Mouse (Mus musculus) embryonic facial prominence, embryonic 11.5 days (tissue): ENCODE data around the gene Nlrp10. TPM values are rescaled to one million over a fixed set of nuclear protein-coding genes. Genes with fewer than 3 reads are reported as not detected.

Experiments
- ATAC-seq: fragments of 200-750 bp; cut with Nextera tagmentation; replicated peaks from 2 replicates; pipeline ENCODE4 v1.8.0; 2017; ENCODE audit warnings: low read depth; ENCODE audit not compliant: insufficient number of reproducible peaks, low FRiP score, low TSS enrichment
- DNase-seq: peaks from one replicate; pipeline ENCODE4 v3.0.0-alpha.2; 2015; ENCODE audit warnings: low spot score
- H3K27ac ChIP-seq: fragments of 300-500 bp; sonication (generic); replicated peaks from 2 replicates; pipeline ENCODE4 v1.5.1; 2014; ENCODE audit warnings: mild to moderate bottlenecking, low read depth, low read length, control low read depth
- H3K27me3 ChIP-seq: fragments of 300-500 bp; sonication (generic); 2 replicates; pipeline ENCODE4 v1.6.1; 2014; ENCODE audit warnings: mild to moderate bottlenecking, low read length, moderate library complexity, mixed read lengths; ENCODE audit not compliant: control insufficient read depth, insufficient read depth
- H3K36me3 ChIP-seq: fragments of 300-500 bp; sonication (generic); replicated peaks from 2 replicates; pipeline ENCODE4 v1.6.1; 2014; ENCODE audit warnings: low read depth, mild to moderate bottlenecking, low read length, moderate library complexity, mixed read lengths; ENCODE audit not compliant: control insufficient read depth, insufficient read depth
- H3K4me1 ChIP-seq: fragments of 300-500 bp; sonication (generic); 2 replicates; pipeline ENCODE4 v1.6.1; 2014; ENCODE audit warnings: low read length, mixed read lengths; ENCODE audit not compliant: control insufficient read depth, insufficient read depth
- H3K4me2 ChIP-seq: fragments of 300-500 bp; sonication (generic); 2 replicates; pipeline ENCODE4 v1.6.1; 2014; ENCODE audit warnings: low read depth, mild to moderate bottlenecking, control low read depth, low read length, moderate library complexity
- H3K4me3 ChIP-seq: fragments of 300-500 bp; sonication (generic); 2 replicates; pipeline ENCODE4 v1.5.1; 2014; ENCODE audit warnings: low read depth, low read length, control low read depth
- H3K9ac ChIP-seq: fragments of 300-500 bp; sonication (generic); replicated peaks from 2 replicates; pipeline ENCODE4 v1.6.1; 2014; ENCODE audit warnings: mild to moderate bottlenecking, control low read depth, low read length
- H3K9me3 ChIP-seq: fragments of 300-500 bp; sonication (generic); replicated peaks from 2 replicates; pipeline ENCODE4 v1.6.1; 2016; ENCODE audit warnings: mild to moderate bottlenecking, low read length, inconsistent platforms, mixed read lengths; ENCODE audit not compliant: control insufficient read depth
- WGBS: fragments of 180-500 bp; shearing (Covaris S2); extraction: QIAGEN DNeasy Blood & Tissue Kit; methylation state at CpG from one replicate; pipeline ENCODE4 v1.1.7; 2014; 5-methylcytosine and 5-hydroxymethylcytosine counted together
- polyA plus RNA-seq: library from polyadenylated mRNA; unstranded; fragments of >200 nt; fragmentation: Nextera tagmentation; extraction: Ambion mirVana; gene quantifications from 2 replicates; pipeline ENCODE4 v1.2.1, GENCODE M21; 2014

Gene Nlrp10
- polyA plus RNA-seq, 1 experiment from 2014 or later, result 0.07 TPM

DNA sequence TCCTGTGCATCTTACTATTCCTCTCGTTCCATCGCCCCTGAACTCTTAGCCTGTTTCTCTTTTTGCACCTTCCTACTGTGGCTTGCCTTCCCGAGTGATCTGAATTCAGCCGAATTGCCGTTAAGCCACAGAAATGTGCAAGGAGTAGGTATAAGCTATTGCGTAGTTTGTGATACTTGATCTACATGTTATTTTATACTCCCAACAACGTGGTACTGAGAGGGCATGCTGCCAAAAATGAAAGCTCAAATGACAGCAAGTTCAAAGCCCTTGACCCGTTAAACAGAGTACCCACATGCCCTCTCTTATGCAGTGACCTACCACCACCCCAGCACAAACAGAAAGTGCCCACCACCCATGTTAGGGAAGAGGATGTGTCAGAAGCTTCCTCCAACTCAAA, 4.9 kb upstream of the Nlrp10 start:
- 4% methylated on average over 8 of the region's 8 CpGs for WGBS
- ATAC-seq (no peak), DNase-seq (no peak)
- Histone ChIP-seq H3K4me3 (peak overlapping the region; percentile 87), H3K9ac (peak overlapping the region; percentile 93), H3K27ac (no peak overlapping the region), H3K4me1 (peaks cover 3% of the 10 kb centered on the region; the same call in 1 of the 2 replicates), H3K27me3 (no peaks in the 10 kb centered on the region), H3K4me2 (peak overlapping the region; percentile 83), H3K36me3 (no peaks in the 10 kb centered on the region; the same call in 1 of the 2 replicates), H3K9me3 (no peaks in the 10 kb centered on the region)

DNA sequence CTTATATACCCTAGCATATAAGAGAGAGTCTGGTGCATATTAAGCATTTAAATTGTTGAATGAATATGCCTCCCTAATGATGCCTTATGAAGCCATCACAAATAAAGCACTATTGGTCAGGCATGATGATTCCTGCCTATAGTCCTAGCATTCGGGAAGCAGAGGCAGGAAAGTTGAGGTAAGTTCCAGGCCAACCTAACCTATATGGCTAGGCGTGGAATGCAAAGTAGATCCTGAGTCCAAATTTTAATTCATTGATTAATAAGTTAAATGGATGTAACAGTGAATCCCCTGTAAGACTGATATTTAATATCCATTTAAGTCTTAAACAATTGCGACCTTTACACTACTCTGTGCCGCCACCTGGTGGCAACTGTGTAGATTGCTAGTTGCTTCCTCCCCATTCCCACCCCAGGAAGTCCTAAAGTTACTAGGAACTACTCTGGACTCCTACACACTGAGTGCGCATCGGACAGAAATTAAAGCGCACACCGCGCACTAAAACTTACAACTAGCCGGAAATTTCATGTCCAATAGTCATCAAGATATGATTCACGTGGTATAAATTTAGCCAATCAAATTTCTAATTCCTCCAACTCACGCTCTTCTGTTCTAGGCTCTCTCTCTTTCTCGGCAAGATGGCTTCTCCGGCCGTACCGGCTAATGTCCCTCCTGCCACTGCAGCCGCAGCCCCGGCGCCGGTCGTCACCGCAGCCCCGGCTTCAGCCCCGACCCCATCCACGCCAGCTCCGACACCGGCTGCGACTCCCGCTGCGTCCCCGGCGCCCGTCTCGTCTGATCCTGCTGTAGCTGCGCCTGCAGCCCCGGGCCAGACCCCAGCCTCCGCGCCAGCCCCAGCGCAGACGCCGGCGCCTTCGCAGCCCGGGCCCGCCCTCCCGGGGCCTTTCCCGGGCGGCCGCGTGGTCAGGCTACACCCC, 4.1 kb upstream of the Nlrp10 start, which contains the start of gene Eif3f:
Gene Eif3f, plus strand, starts transcription at position 624 of the 938 bp plus-strand sequence.
- Histone ChIP-seq H3K36me3 (no peaks in the 10 kb centered on the region; the same call in 1 of the 2 replicates), H3K9ac (peak within 1 kb of the TSS; percentile 93), H3K9me3 (no peaks in the 10 kb centered on the region), H3K27ac (peak within 1 kb of the TSS; percentile 74; the same call in 1 of the 2 replicates), H3K4me1 (peaks cover 3% of the 10 kb centered on the region; the same call in 1 of the 2 replicates), H3K4me2 (peak within 1 kb of the TSS; percentile 83), H3K4me3 (peak within 1 kb of the TSS; percentile 87), H3K27me3 (no peaks in the 10 kb centered on the region)
- ATAC-seq (peak; percentile 97), DNase-seq (peak; percentile 97)
- WGBS, result 2% methylated on average over 50 of the region's 50 CpGs

DNA sequence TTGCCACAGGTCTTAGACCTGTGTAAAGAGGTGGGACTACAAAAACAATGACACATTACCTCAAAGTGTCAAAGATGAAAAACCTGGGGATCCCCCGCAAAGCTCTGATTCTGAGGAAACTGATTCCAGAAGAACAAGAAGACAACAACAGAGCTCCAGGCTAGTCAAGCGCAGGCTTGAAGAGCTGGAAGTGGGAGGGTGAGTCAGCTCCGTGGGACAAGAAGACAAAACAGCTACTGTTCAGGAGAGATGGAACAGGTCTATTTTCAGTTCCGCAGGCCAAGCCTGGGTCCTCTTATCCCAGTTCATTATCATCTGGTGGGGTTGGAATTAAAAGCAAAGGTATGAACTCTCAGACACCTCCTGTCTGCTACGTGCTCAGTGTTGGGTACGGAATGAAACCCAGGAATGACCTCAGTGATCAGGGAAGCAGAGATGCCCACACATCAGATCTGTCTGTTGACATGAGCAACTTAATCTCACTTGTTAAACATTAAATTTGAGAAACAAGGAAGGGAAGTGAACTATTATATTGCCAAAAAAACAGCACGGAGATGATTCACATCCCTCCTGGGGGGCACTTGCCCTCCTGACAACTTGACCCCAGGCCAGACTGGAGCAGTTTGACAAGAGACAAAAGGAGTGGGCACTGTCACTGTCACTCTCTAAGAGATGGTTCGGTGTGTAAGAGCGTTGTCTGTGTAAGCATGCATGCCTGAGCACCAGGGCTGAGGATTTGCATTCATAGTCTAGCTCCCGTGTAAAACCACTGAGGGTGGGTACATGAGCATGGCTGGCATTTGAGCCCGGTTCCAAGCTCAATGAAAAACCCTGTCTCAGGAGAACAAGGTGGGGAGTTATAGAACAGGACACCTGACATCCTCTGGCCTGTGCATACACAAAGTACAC, 1.4 kb downstream of the Nlrp10 start:
- Histone ChIP-seq H3K4me2 (no peak overlapping the region), H3K36me3 (no peaks in the 10 kb centered on the region), H3K9me3 (no peaks in the 10 kb centered on the region), H3K27me3 (no peaks in the 10 kb centered on the region), H3K4me1 (no peaks in the 10 kb centered on the region), H3K27ac (no peak overlapping the region), H3K9ac (no peak overlapping the region), H3K4me3 (no peak overlapping the region)
- WGBS, result 75% methylated on average over 11 of the region's 11 CpGs
- ATAC-seq (no peak), DNase-seq (no peak)

GRCm38 (mm10) chr7:108927043-108927442, 2.9 kb downstream of the Nlrp10 start:
- H3K4me3 ChIP-seq, result no peak overlapping the region
- H3K27me3 ChIP-seq, result no peaks in the 10 kb centered on the region
- 70% methylated on average over 4 of the region's 4 CpGs for WGBS
- DNase-seq (no peak), ATAC-seq (no peak)
- H3K27ac ChIP-seq, result no peak overlapping the region
- no peaks in the 10 kb centered on the region for H3K9me3 ChIP-seq
- no peak overlapping the region for H3K4me2 ChIP-seq
- H3K9ac ChIP-seq, result no peak overlapping the region
- no peaks in the 10 kb centered on the region for H3K4me1 ChIP-seq
- H3K36me3 ChIP-seq, result no peaks in the 10 kb centered on the region

- H3K9me3 ChIP-seq, result no peaks in the 10 kb centered on the region
- no peaks in the 10 kb centered on the region for H3K27me3 ChIP-seq
- no peak for ATAC-seq
- H3K4me1 ChIP-seq, result no peaks in the 10 kb centered on the region
- H3K4me3 ChIP-seq, result no peak overlapping the region
- H3K36me3 ChIP-seq, result no peaks in the 10 kb centered on the region
- no peak overlapping the region for H3K27ac ChIP-seq
- H3K9ac ChIP-seq, result no peak overlapping the region
- H3K4me2 ChIP-seq, result no peak overlapping the region
- 72% methylated on average over 2 of the region's 2 CpGs for WGBS
- DNase-seq, result no peak
Measured at GRCm38 (mm10) chr7:108903969-108904368, 26.0 kb downstream of the Nlrp10 start.

DNA sequence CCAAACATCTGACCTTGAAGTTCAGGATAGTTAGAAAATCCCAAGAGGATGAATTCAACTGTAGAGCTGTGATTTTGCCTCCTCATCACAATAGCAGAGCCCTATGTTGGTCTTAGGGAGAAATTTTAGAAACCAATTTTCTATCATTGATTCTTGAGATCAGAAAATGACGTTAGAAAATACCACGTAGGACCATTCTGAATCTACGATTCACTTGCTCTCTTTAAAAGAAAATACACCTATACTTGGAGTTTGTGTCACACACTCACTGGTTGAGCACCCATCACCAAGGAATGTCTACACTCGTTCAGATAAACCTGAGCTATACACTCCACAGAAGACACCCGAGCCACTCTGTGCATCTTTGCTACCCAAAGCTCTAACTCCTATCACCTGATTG, 35.7 kb downstream of the Nlrp10 start, which contains the start of gene Olfr519:
Gene Olfr519, minus strand, starts transcription at position 101 of the 400 bp plus-strand sequence.
- H3K4me3 ChIP-seq, result no peak within 1 kb of the TSS
- no peaks in the 10 kb centered on the region for H3K4me1 ChIP-seq
- no peaks in the 10 kb centered on the region for H3K27me3 ChIP-seq
- H3K36me3 ChIP-seq, result no peaks in the 10 kb centered on the region
- no peak within 1 kb of the TSS for H3K27ac ChIP-seq
- 88% methylated on average over 5 of the region's 5 CpGs for WGBS
- no peak for ATAC-seq
- no peak within 1 kb of the TSS for H3K4me2 ChIP-seq
- H3K9ac ChIP-seq, result no peak within 1 kb of the TSS
- H3K9me3 ChIP-seq, result no peaks in the 10 kb centered on the region
- no peak for DNase-seq

DNA sequence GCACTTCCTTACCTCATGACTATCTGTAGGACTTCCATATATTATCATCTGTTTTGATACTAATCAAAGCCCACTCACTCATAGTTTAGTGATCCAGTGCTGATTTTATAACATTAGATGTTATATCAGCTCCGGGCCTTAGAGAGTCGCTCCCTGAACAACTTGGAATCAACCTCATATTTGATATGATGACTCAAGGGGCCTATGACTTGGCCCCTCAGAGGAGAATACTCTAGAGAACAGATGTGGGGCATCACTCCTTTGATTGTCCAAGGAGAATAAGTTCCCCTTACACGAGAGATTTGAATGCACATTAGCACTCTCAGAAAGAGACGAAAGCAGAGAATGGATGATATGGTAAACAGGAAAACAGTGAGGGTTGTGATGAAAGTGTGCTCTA, 45.1 kb downstream of the Nlrp10 start, which contains the start of gene Olfr518:
Gene Olfr518, minus strand, starts transcription at position 101 of the 400 bp plus-strand sequence.
- no peak for DNase-seq
- ATAC-seq, result no peak
- H3K36me3 ChIP-seq, result no peaks in the 10 kb centered on the region
- H3K4me2 ChIP-seq, result no peak within 1 kb of the TSS
- no peak within 1 kb of the TSS for H3K9ac ChIP-seq
- no peak within 1 kb of the TSS for H3K27ac ChIP-seq
- H3K27me3 ChIP-seq, result no peaks in the 10 kb centered on the region
- H3K9me3 ChIP-seq, result no peaks in the 10 kb centered on the region
- H3K4me1 ChIP-seq, result no peaks in the 10 kb centered on the region
- 77% methylated on average over 4 of the region's 4 CpGs for WGBS
- H3K4me3 ChIP-seq, result no peak within 1 kb of the TSS
